ENCODE assay signal across 8 mouse cellular contexts in the genomic region with DNA sequence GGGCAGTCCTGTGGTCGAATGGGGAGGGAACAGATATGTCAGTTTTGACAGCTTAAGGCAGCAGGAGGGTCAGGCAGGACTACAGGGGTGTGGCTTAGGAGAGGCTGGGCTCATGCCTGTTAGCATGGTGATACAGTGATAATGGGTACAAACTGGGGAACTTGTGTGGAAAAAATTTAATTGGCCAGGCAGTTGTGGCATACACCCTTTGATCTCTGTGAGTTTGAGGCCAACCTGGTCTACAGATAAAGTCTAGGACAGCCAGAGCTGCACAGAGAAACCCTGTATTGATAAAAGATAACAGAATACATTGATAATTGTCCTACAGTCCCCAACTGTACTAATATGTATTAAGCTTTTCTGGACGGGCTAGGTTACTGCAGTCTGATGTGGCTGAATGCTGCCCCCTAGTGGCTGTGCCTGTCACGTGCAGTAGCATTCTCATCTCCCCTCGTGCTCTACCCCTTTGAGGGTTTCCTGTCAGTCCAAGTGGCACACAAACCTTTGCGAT. TPM values are rescaled to one million over a fixed set of nuclear protein-coding genes. Genes with fewer than 3 reads are reported as not detected.
DNase-seq lines count a peak whose midpoint lies in the region; ATAC-seq and TF ChIP-seq lines count a peak whose summit lies in the region.

No protein-coding gene starts in this region.

- peak; percentile 35 to 45 for DNase-seq in urinary bladder, postnatal 36 days (ENCODE audit: low spot score in 2 of 2)
- no peak for DNase-seq in urinary bladder, postnatal 4 days (ENCODE audit: low spot score in 2 of 2)
- DNase-seq in forebrain, postnatal 0 days = peak; percentile 53
- DNase-seq in liver, postnatal 0 days = peak; percentile 88
- DNase-seq in retina, adult 2 months (ENCODE audit: low read depth, low spot score) = peak; percentile 52
- peak; percentile 83 for DNase-seq in thymus, postnatal 4 days

- no peak for TF ChIP-seq POLR2A in bone marrow macrophage, adult 2 months (IDR thresholded peaks at IDR 0.05; ENCODE audit: borderline replicate concordance, low read depth, low read length)

- 22% methylated on average over 5 of the region's 5 CpGs for WGBS in forebrain, postnatal 0 days
- 18% methylated on average over 5 of the region's 5 CpGs for WGBS in kidney, embryonic 14.5 days
- WGBS in liver, postnatal 0 days (ENCODE audit: insufficient replicate concordance) = 6% methylated on average over 5 of the region's 5 CpGs

- H3K4me1 ChIP-seq in bone marrow macrophage, adult 2 months (ENCODE audit: control insufficient read depth, insufficient read depth, low read length) = peaks cover 13% of the 10 kb centered on the region
- no peaks in the 10 kb centered on the region for H3K4me1 ChIP-seq in forebrain, postnatal 0 days (ENCODE audit: insufficient read depth)
- no peaks in the 10 kb centered on the region for H3K4me1 ChIP-seq in kidney, embryonic 14.5 days (ENCODE audit: control insufficient read depth, insufficient read depth, low read length)
- H3K4me1 ChIP-seq in liver, postnatal 0 days (ENCODE audit: insufficient read depth) = peaks cover 5% of the 10 kb centered on the region; the same call in 1 of the 2 replicates

- H3K9me3 ChIP-seq in forebrain, postnatal 0 days (ENCODE audit: low read length) = no peaks in the 10 kb centered on the region
- no peaks in the 10 kb centered on the region for H3K9me3 ChIP-seq in kidney, embryonic 14.5 days (ENCODE audit: control insufficient read depth, low read length)
- no peaks in the 10 kb centered on the region for H3K9me3 ChIP-seq in liver, postnatal 0 days (ENCODE audit: low read length)

- peak; percentile 86 for TF ChIP-seq CTCF in bone marrow macrophage, adult 2 months (IDR thresholded peaks at IDR 0.05; ENCODE audit: low read depth, low read length)
- TF ChIP-seq CTCF in forebrain, postnatal 0 days (IDR thresholded peaks at IDR 0.05; ENCODE audit: low read depth) = peak; percentile 82
- peak; percentile 97 for TF ChIP-seq CTCF in liver, postnatal 0 days (IDR thresholded peaks at IDR 0.05; ENCODE audit: low read depth)

- H3K27me3 ChIP-seq in forebrain, postnatal 0 days (ENCODE audit: insufficient read depth, low read length) = no peaks in the 10 kb centered on the region
- no peaks in the 10 kb centered on the region for H3K27me3 ChIP-seq in kidney, embryonic 14.5 days (ENCODE audit: control insufficient read depth, insufficient read depth, low read length)
- no peaks in the 10 kb centered on the region for H3K27me3 ChIP-seq in liver, postnatal 0 days (ENCODE audit: insufficient read depth, low read length)

- TF ChIP-seq EP300 in liver, postnatal 0 days (IDR thresholded peaks at IDR 0.05; ENCODE audit: low read depth) = peak; percentile 80

- peak; percentile 71 for ATAC-seq in forebrain, postnatal 0 days
- ATAC-seq in kidney, embryonic 14.5 days (ENCODE audit: low FRiP score, low TSS enrichment) = peak; percentile 34; the same call in 1 of the 2 replicates
- peak; percentile 81 for ATAC-seq in liver, postnatal 0 days

- H3K4me3 ChIP-seq in bone marrow macrophage, adult 2 months (ENCODE audit: insufficient read depth, low read length) = no peak overlapping the region
- H3K4me3 ChIP-seq in forebrain, postnatal 0 days (ENCODE audit: low read depth, low read length) = no peak overlapping the region
- no peak overlapping the region for H3K4me3 ChIP-seq in kidney, embryonic 14.5 days (ENCODE audit: low read length)
- no peak overlapping the region for H3K4me3 ChIP-seq in liver, postnatal 0 days (ENCODE audit: low read depth, low read length)

- H3K9ac ChIP-seq in forebrain, postnatal 0 days = no peak overlapping the region
- H3K9ac ChIP-seq in kidney, embryonic 14.5 days (ENCODE audit: low read depth, low read length) = no peak overlapping the region
- H3K9ac ChIP-seq in liver, postnatal 0 days (replicated peaks) = no peak overlapping the region

- H3K4me2 ChIP-seq in forebrain, postnatal 0 days (ENCODE audit: low read depth) = no peak overlapping the region
- H3K4me2 ChIP-seq in kidney, embryonic 14.5 days (replicated peaks; ENCODE audit: low read depth, low read length) = no peak overlapping the region
- H3K4me2 ChIP-seq in liver, postnatal 0 days (ENCODE audit: low read depth, low read length) = peak overlapping the region; percentile 37

- no peak overlapping the region for H3K27ac ChIP-seq in bone marrow macrophage, adult 2 months (ENCODE audit: insufficient read depth, low read depth, low read length)
- H3K27ac ChIP-seq in forebrain, postnatal 0 days (ENCODE audit: low read depth, low read length) = no peak overlapping the region
- H3K27ac ChIP-seq in kidney, embryonic 14.5 days (ENCODE audit: low read depth, low read length) = no peak overlapping the region
- H3K27ac ChIP-seq in liver, postnatal 0 days (ENCODE audit: low read depth) = peak overlapping the region; percentile 51; the same call in 1 of the 2 replicates

- H3K36me3 ChIP-seq in forebrain, postnatal 0 days (ENCODE audit: insufficient read depth) = no peaks in the 10 kb centered on the region
- H3K36me3 ChIP-seq in kidney, embryonic 14.5 days (ENCODE audit: control insufficient read depth, insufficient read depth, low read length) = no peaks in the 10 kb centered on the region
- no peaks in the 10 kb centered on the region for H3K36me3 ChIP-seq in liver, postnatal 0 days (replicated peaks; ENCODE audit: insufficient read depth, low read length)

RNA-seq across cellular contexts. Expression of a gene that starts 8.5 kb away (rescaled TPM):
- polyA plus RNA-seq in bone marrow macrophage, adult 2 months (2012; ENCODE audit: insufficient read depth, insufficient read length, missing spikeins) = not detected in 2 replicates
- 0.08 and 0.33 TPM in 2 replicates for total RNA-seq in forebrain, postnatal 0 days (2014; rRNA removed)
- polyA plus RNA-seq in forebrain, postnatal 0 days (2015; fragmentation: Nextera tagmentation; extraction: Ambion mirVana) = 0.18 and 0.22 TPM in 2 replicates
- polyA plus RNA-seq in kidney, embryonic 14.5 days (2014; fragmentation: Nextera tagmentation; extraction: Ambion mirVana) = 0.08 and 0.10 TPM in 2 replicates
- 0.12 TPM in 2 replicates for polyA plus RNA-seq in liver, postnatal 0 days (2015; fragmentation: Nextera tagmentation; extraction: Ambion mirVana)

RNA-seq across cellular contexts. Expression of a gene that starts 20.6 kb away (rescaled TPM):
- polyA plus RNA-seq in bone marrow macrophage, adult 2 months (2012; ENCODE audit: insufficient read depth, insufficient read length, missing spikeins) = 76.6 and 101 TPM in 2 replicates
- 214 and 233 TPM in 2 replicates for total RNA-seq in forebrain, postnatal 0 days (2014; rRNA removed)
- polyA plus RNA-seq in forebrain, postnatal 0 days (2015; fragmentation: Nextera tagmentation; extraction: Ambion mirVana) = 381 and 448 TPM in 2 replicates
- 391 and 501 TPM in 2 replicates for polyA plus RNA-seq in kidney, embryonic 14.5 days (2014; fragmentation: Nextera tagmentation; extraction: Ambion mirVana)
- 242 and 244 TPM in 2 replicates for polyA plus RNA-seq in liver, postnatal 0 days (2015; fragmentation: Nextera tagmentation; extraction: Ambion mirVana)

RNA-seq across cellular contexts. Expression of a gene that starts 25.1 kb away (rescaled TPM):
- 15.0 and 20.2 TPM in 2 replicates for polyA plus RNA-seq in bone marrow macrophage, adult 2 months (2012; ENCODE audit: insufficient read depth, insufficient read length, missing spikeins)
- total RNA-seq in forebrain, postnatal 0 days (2014; rRNA removed) = 79.2 and 90.3 TPM in 2 replicates
- 64.6 and 74.4 TPM in 2 replicates for polyA plus RNA-seq in forebrain, postnatal 0 days (2015; fragmentation: Nextera tagmentation; extraction: Ambion mirVana)
- 27.2 and 35.1 TPM in 2 replicates for polyA plus RNA-seq in kidney, embryonic 14.5 days (2014; fragmentation: Nextera tagmentation; extraction: Ambion mirVana)
- polyA plus RNA-seq in liver, postnatal 0 days (2015; fragmentation: Nextera tagmentation; extraction: Ambion mirVana) = 27.6 and 27.7 TPM in 2 replicates

RNA-seq across cellular contexts. Expression of a gene that starts 25.2 kb away (rescaled TPM):
- 49.7 and 54.3 TPM in 2 replicates for polyA plus RNA-seq in bone marrow macrophage, adult 2 months (2012; ENCODE audit: insufficient read depth, insufficient read length, missing spikeins)
- total RNA-seq in forebrain, postnatal 0 days (2014; rRNA removed) = 158 and 292 TPM in 2 replicates
- 306 and 392 TPM in 2 replicates for polyA plus RNA-seq in forebrain, postnatal 0 days (2015; fragmentation: Nextera tagmentation; extraction: Ambion mirVana)
- polyA plus RNA-seq in kidney, embryonic 14.5 days (2014; fragmentation: Nextera tagmentation; extraction: Ambion mirVana) = 365 and 431 TPM in 2 replicates
- polyA plus RNA-seq in liver, postnatal 0 days (2015; fragmentation: Nextera tagmentation; extraction: Ambion mirVana) = 104 and 108 TPM in 2 replicates

RNA-seq across cellular contexts. Expression of a gene that starts 36.3 kb away (rescaled TPM):
- not detected in 2 replicates for polyA plus RNA-seq in bone marrow macrophage, adult 2 months (2012; ENCODE audit: insufficient read depth, insufficient read length, missing spikeins)
- 23.3 and 23.7 TPM in 2 replicates for total RNA-seq in forebrain, postnatal 0 days (2014; rRNA removed)
- polyA plus RNA-seq in forebrain, postnatal 0 days (2015; fragmentation: Nextera tagmentation; extraction: Ambion mirVana) = 18.5 and 20.3 TPM in 2 replicates
- polyA plus RNA-seq in kidney, embryonic 14.5 days (2014; fragmentation: Nextera tagmentation; extraction: Ambion mirVana) = 0.17 and 0.97 TPM in 2 replicates
- not detected in 2 replicates for polyA plus RNA-seq in liver, postnatal 0 days (2015; fragmentation: Nextera tagmentation; extraction: Ambion mirVana)

Comparison
In these comparisons a context has a peak if more than half of its experiments do, and no peak if none do; other contexts are left out.
1. DNase-seq: peak in urinary bladder, postnatal 36 days (2 of 2), forebrain, postnatal 0 days (single experiment), liver, postnatal 0 days (single experiment), retina, adult 2 months (single experiment) and thymus, postnatal 4 days (single experiment); none in urinary bladder, postnatal 4 days (0 of 2).
2. Peak in every context shown above with its lines, with median percentiles within 50 percentile points of each other: CTCF ChIP-seq and ATAC-seq.